In the genomic region with DNA sequence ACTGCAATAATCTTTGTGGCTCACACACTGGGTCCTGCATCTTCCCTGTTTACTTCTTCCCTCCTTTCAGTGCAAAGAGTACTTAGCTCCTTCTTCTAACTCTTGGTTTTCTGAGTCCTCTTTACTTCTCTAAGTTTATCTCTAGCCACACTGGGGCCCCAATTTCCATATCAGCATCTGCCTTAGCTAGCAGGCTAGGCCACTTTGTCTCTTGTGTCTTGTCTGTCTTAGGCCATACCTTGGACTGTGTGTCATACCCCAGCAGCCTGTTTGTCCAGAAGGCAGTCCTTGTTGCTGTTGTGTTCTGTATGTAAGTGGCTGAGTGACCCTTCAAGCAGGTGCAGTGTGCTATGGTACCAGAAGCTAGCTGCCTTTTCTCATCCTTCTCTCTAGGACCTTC, we compare ENCODE assay signal across 17 mouse cellular contexts.
"Had no signal": no experiment of that assay in that cellular context is flagged by ENCODE, and none has a peak within 500 bp of the region (broad histone marks: within the 10 kb centered on the region; RNA-seq: fewer than 3 reads in every experiment).

No protein-coding gene starts in this region.

- H3K9ac ChIP-seq: limb, embryonic 12.5 days; limb, embryonic 15.5 days; lung, embryonic 14.5 days; midbrain, embryonic 13.5 days; neural tube, embryonic 12.5 days; neural tube, embryonic 15.5 days; stomach, embryonic 15.5 days had no signal

- ATAC-seq: intestine, embryonic 16.5 days; midbrain, embryonic 13.5 days had no signal

- H3K4me1 ChIP-seq: neural tube, embryonic 12.5 days had no signal

- H3K27me3 ChIP-seq: limb, embryonic 12.5 days; midbrain, embryonic 13.5 days; neural tube, embryonic 12.5 days; neural tube, embryonic 15.5 days; stomach, embryonic 15.5 days had no signal

- H3K36me3 ChIP-seq: limb, embryonic 12.5 days; limb, embryonic 15.5 days; midbrain, embryonic 13.5 days; neural tube, embryonic 12.5 days; neural tube, embryonic 15.5 days; stomach, embryonic 15.5 days had no signal

- DNase-seq: kidney, adult 18-20 months; kidney, adult 9 months; kidney, postnatal 14 days; kidney, postnatal 4 days; left cerebral cortex, postnatal 4 days; lung, embryonic 14.5 days; right cerebral cortex, adult 18-20 months; right cerebral cortex, postnatal 14 days; right cerebral cortex, postnatal 4 days; thymus, postnatal 25 days had no signal

- H3K9me3 ChIP-seq: limb, embryonic 12.5 days; limb, embryonic 15.5 days; midbrain, embryonic 13.5 days; neural tube, embryonic 12.5 days; neural tube, embryonic 15.5 days; stomach, embryonic 15.5 days had no signal

- H3K27ac ChIP-seq: limb, embryonic 12.5 days; limb, embryonic 15.5 days; midbrain, embryonic 13.5 days; neural tube, embryonic 12.5 days; neural tube, embryonic 15.5 days had no signal

- H3K4me3 ChIP-seq: limb, embryonic 12.5 days; limb, embryonic 15.5 days; midbrain, embryonic 13.5 days; neural tube, embryonic 12.5 days; neural tube, embryonic 15.5 days; stomach, embryonic 15.5 days had no signal

- H3K4me2 ChIP-seq: limb, embryonic 12.5 days; limb, embryonic 15.5 days; lung, embryonic 14.5 days; midbrain, embryonic 13.5 days; neural tube, embryonic 12.5 days; neural tube, embryonic 15.5 days; stomach, embryonic 15.5 days had no signal
